Mouse (Mus musculus) thymus, adult 2 months (tissue): ENCODE data around the gene Gm14391. TPM values are rescaled to one million over a fixed set of nuclear protein-coding genes. Genes with fewer than 3 reads are reported as not detected.
"Not testable (repeated sequence)": the region's sequence is repeated elsewhere in the genome, so short reads cannot be mapped to it uniquely, and the experiment has no call there.

ENCODE experiments used
- DNase-seq: peaks from one replicate; pipeline ENCODE4 v3.0.0; 2021
- H3K27ac ChIP-seq: fragments of 200-500 bp; 2 replicates; pipeline ENCODE4 v1.5.1; 2012; ENCODE audit warnings: low read length, control low read depth; ENCODE audit not compliant: control insufficient read depth, insufficient read depth
- H3K27me3 ChIP-seq: fragments of 200-500 bp; 2 replicates; pipeline ENCODE4 v1.6.1; 2012; ENCODE audit warnings: mild to moderate bottlenecking, low read length, moderate library complexity, mixed read lengths; ENCODE audit not compliant: control insufficient read depth, insufficient read depth
- H3K36me3 ChIP-seq: fragments of 200-500 bp; 2 replicates; pipeline ENCODE4 v1.6.1; 2012; ENCODE audit warnings: mild to moderate bottlenecking, low read length, moderate library complexity; ENCODE audit not compliant: control insufficient read depth, insufficient read depth
- H3K4me1 ChIP-seq: fragments of 200-500 bp; replicated peaks from 2 replicates; pipeline ENCODE4 v1.6.1; 2012; ENCODE audit warnings: low read length; ENCODE audit not compliant: control insufficient read depth, insufficient read depth
- H3K4me3 ChIP-seq: fragments of 200-500 bp; 2 replicates; pipeline ENCODE4 v1.5.1; 2012; ENCODE audit warnings: mild to moderate bottlenecking, low read length, control low read depth, moderate library complexity; ENCODE audit not compliant: control insufficient read depth, insufficient read depth
- CTCF ChIP-seq: fragments of 200-500 bp; IDR thresholded peaks from 2 replicates; pipeline ENCODE4 v1.5.1; 2012; ENCODE audit warnings: mild to moderate bottlenecking, control low read depth, low read length, moderate library complexity, borderline replicate concordance; ENCODE audit not compliant: control insufficient read depth, poor library complexity, insufficient read depth; ENCODE audit errors: extremely low read depth
- POLR2A ChIP-seq: fragments of 200-500 bp; IDR thresholded peaks from 2 replicates; pipeline ENCODE4 v1.6.1; 2012; ENCODE audit warnings: mild to moderate bottlenecking, low read length, control low read depth, moderate library complexity; ENCODE audit not compliant: control insufficient read depth, poor library complexity, insufficient read depth; ENCODE audit errors: extremely low read depth
- WGBS: fragments of 180-500 bp; shearing (Covaris S2); methylation state at CpG from one replicate; pipeline ENCODE4 v1.1.7; 2018; 5-methylcytosine and 5-hydroxymethylcytosine counted together
- polyA plus RNA-seq: library from polyadenylated mRNA; depleted of rRNA; stranded (reverse); fragments of >200 nt; gene quantifications from 2 replicates; pipeline ENCODE4 v1.2.3, GENCODE M21; 2012; rRNA removed

Gene Gm14391
- 7.3 and 7.7 TPM in 2 replicates for polyA plus RNA-seq

DNA sequence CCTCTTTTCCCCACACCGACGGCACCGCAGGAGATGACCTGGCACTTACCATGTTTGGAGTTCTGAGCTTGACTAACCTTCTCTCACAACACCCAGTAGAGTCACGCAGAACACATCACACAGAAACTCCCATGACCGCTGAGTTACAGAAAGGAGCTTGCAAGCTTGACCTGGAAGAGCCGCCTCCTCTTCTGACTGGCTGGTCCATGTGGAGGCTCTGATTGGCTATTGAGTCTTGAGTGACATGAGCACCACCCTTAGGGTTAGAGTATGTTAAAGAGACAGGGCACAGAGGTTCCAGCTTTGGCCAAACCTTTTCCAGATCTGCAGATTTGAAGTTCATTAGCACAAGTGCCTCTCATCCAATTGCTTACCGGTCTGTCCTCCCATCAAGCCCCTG, at the start of gene Gm14391:
TSS of gene Gm14391 (minus strand) at position 186 of the 400 bp plus-strand sequence.
- not testable (repeated sequence) for H3K4me1 ChIP-seq, H3K36me3 ChIP-seq, H3K27me3 ChIP-seq, DNase-seq, H3K4me3 ChIP-seq, H3K27ac ChIP-seq
- no CpG with 5 or more reads among the region's 7 CpGs for WGBS

DNA sequence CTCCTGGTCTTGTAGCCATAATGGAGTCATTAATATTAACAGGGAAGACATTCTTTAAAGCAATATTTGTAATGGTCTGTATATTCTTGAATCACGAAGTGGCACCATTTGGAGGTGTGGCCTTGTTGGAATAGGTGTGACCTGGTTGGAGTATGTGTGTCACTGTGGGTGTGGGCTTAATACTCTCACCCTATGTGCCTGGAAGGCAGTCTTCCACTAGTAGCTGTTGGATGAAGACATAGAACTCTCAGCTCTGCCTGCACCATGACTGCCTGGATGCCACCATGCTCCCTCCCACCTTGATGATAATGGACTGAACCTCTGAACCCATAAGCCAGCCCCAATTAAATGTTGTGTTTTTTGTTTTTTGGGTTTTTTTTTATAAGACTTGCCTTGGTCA, 27.7 kb downstream of the Gm14391 start:
- not testable (repeated sequence) for H3K27me3 ChIP-seq

GRCm38 (mm10) chr2:175176312-175176711, 30.4 kb downstream of the Gm14391 start:
- no peak for TF ChIP-seq POLR2A
- no peak for TF ChIP-seq CTCF
- DNase-seq, result no peak
- 88% methylated on average over 6 of the region's 6 CpGs for WGBS

More for the DNA sequence above, 27.7 kb downstream of the Gm14391 start:
- not testable (repeated sequence) for H3K4me3 ChIP-seq, DNase-seq, H3K4me1 ChIP-seq, H3K27ac ChIP-seq, H3K36me3 ChIP-seq
- WGBS, result 47% methylated on average over 1 of the region's 1 CpGs

GRCm38 (mm10) chr2:175175401-175176180, 31.1 kb downstream of the Gm14391 start, which contains the start of gene Gm14443:
Gene Gm14443 (minus strand): TSS chr2:175175871.
- 79% methylated on average over 12 of the region's 12 CpGs for WGBS
- H3K4me1 ChIP-seq, H3K4me3 ChIP-seq, H3K36me3 ChIP-seq, DNase-seq, H3K27ac ChIP-seq, H3K27me3 ChIP-seq: not testable (repeated sequence)

More at GRCm38 (mm10) chr2:175176312-175176711, 30.4 kb downstream of the Gm14391 start:
- H3K36me3 ChIP-seq, result no peaks in the 10 kb centered on the region
- H3K4me3 ChIP-seq, result no peak overlapping the region
- H3K27me3 ChIP-seq, result no peaks in the 10 kb centered on the region
- H3K4me1 ChIP-seq, result no peaks in the 10 kb centered on the region
- H3K27ac ChIP-seq, result no peak overlapping the region

GRCm38 (mm10) chr2:175174058-175174457, 32.7 kb downstream of the Gm14391 start:
- 92% methylated on average over 2 of the region's 2 CpGs for WGBS
- H3K27ac ChIP-seq, H3K4me1 ChIP-seq, DNase-seq, H3K4me3 ChIP-seq, H3K36me3 ChIP-seq, H3K27me3 ChIP-seq: not testable (repeated sequence)

DNA sequence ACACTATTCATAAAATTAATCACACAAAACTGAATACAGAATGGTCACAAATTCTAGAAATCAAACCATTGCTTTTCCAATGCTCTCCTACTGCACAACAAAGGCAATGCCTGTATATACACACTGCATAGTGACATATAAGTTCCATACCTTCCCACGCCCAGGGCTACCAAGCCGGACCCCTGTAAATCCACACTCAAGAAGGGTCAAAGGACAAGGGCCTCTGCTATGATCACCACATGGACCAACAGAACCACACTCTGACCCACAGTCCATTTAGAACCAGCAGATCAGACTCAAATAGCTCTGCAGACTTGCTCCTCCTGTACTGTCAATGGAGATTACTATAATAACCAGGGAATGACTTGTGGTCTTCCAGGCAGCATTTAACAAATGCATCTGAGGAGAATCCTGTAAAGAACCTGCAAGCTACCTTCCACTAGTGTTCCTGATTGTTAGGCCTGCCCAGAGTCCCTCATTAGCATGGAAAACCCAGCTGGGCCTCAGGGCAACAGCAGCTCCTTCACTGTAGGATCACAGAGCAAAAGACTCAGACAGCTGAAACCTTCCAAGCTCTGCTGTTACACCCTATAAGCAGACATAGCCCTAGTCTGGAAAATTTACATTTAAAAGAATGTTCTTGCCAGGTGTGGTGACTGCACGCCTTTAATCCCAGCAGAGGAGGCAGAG, 33.7 kb downstream of the Gm14391 start:
- H3K4me1 ChIP-seq, H3K4me3 ChIP-seq, H3K27ac ChIP-seq, DNase-seq, H3K27me3 ChIP-seq, H3K36me3 ChIP-seq: not testable (repeated sequence)
- WGBS, result 93% methylated on average over 3 of the region's 3 CpGs

DNA sequence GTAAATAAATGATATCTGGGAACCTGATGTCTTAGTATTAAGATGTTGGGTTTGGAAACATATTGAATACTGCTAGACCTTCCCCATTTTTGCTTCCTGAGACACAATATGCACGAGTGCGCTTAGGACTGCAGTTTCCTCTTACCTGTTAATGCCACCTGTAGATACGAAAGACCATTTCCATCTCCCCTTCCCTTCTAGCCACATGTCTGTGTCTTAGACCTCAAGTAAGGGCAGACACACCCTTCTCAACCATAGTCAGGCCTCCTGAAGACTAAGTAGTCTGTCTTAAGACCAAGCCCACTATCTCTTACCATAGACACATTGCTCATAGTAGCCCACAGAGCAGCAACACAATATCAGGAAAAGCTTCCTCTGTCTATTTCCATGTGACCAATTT, 34.6 kb downstream of the Gm14391 start:
- TF ChIP-seq POLR2A (no peak), CTCF (no peak)
- H3K27me3 ChIP-seq, result no peaks in the 10 kb centered on the region
- no peak overlapping the region for H3K27ac ChIP-seq
- no peaks in the 10 kb centered on the region for H3K4me1 ChIP-seq
- no peaks in the 10 kb centered on the region for H3K36me3 ChIP-seq
- no peak overlapping the region for H3K4me3 ChIP-seq
- 79% methylated on average over 3 of the region's 3 CpGs for WGBS
- no peak for DNase-seq

- H3K4me3 ChIP-seq, DNase-seq, H3K4me1 ChIP-seq, H3K36me3 ChIP-seq, H3K27ac ChIP-seq, H3K27me3 ChIP-seq: not testable (repeated sequence)
- 91% methylated on average over 2 of the region's 2 CpGs for WGBS
These were observed 39.8 kb downstream of the Gm14391 start for GRCm38 (mm10) chr2:175166870-175167269.

DNA sequence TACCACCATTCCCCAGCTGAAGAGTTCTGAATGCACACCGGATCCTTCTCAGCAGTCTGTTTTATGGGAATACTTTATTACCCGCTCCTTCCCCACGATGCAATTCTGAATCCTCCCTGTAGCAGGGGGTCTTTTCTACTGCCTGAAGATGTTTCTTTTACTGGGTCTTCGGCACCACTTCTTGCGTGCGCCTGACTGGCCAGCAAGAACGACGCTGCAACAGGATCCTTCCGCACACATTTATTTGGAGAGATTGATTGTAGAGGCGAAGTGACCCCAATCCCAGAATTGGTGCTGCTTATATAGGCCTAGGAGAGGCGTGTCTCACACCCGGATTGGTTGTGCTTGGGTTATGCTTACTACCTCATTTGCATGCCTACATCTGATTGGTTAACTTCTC, 41.6 kb downstream of the Gm14391 start:
- not testable (repeated sequence) for H3K4me3 ChIP-seq, H3K36me3 ChIP-seq, H3K4me1 ChIP-seq, DNase-seq, H3K27ac ChIP-seq, H3K27me3 ChIP-seq
- 96% methylated on average over 12 of the region's 12 CpGs for WGBS

DNA sequence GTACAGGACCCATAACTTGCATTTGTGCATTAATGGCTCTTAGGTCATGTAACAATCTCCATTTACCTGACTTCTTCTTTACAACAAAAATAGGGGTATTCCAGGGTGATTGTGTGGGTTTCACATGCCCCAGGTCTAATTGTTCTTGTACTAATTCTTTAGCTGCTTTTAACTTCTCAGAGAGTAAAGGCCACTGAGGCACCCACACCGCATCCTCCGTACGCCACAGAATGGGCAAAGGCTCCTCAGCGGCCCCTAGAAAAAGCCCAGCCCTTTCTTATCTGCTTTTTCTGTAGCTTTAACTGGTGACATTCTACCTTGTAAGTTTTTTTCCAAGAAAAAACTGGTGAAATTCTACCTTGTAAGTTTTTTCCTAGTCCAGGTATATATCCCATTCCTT, 45.3 kb downstream of the Gm14391 start:
- not testable (repeated sequence) for DNase-seq, H3K27me3 ChIP-seq, H3K4me3 ChIP-seq, H3K27ac ChIP-seq, H3K4me1 ChIP-seq, H3K36me3 ChIP-seq
- WGBS, result 94% methylated on average over 4 of the region's 4 CpGs
